Mouse (Mus musculus) natural killer cell, adult 2 months (primary cell): Measurements from ENCODE around the gene Gba2.
"Not testable (repeated sequence)": the region's sequence is repeated elsewhere in the genome, so short reads cannot be mapped to it uniquely, and the experiment has no call there.

Source experiments
- DNase-seq, 2 experiments: peaks; one replicate each; pipeline ENCODE4 v3.0.0; 2022; ENCODE audit warnings: low spot score in 2 of 2

Gene Gba2

GRCm38 (mm10) chr4:43578376-43579204 is at the start of gene Gba2, which contains the start of gene Rgp1:
Gene Gba2 (minus strand): TSS chr4:43578873.
Gene Rgp1 (plus strand): TSS chr4:43578715.
- DNase-seq = peak; percentile 77 to 78

GRCm38 (mm10) chr4:43620146-43620778 is 41.6 kb upstream of the Gba2 start:
- no peak for DNase-seq

- peak in 1 of 2 experiments; percentile 18 for DNase-seq
These were observed 34.5 kb upstream of the Gba2 start for GRCm38 (mm10) chr4:43613060-43613730.

- DNase-seq = no peak
These were observed 33.9 kb upstream of the Gba2 start for GRCm38 (mm10) chr4:43612534-43612933.

GRCm38 (mm10) chr4:43604751-43605685 is 26.3 kb upstream of the Gba2 start:
- no peak for DNase-seq

- no peak for DNase-seq
These were observed 25.4 kb upstream of the Gba2 start for GRCm38 (mm10) chr4:43604099-43604498.

GRCm38 (mm10) chr4:43600195-43600934 is 21.7 kb upstream of the Gba2 start:
- no peak for DNase-seq

GRCm38 (mm10) chr4:43598650-43599380 is 20.1 kb upstream of the Gba2 start:
- DNase-seq = no peak

- DNase-seq = no peak
These were observed 19.5 kb upstream of the Gba2 start for GRCm38 (mm10) chr4:43598200-43598599.

GRCm38 (mm10) chr4:43596597-43596996 is 17.9 kb upstream of the Gba2 start:
- not testable (repeated sequence) for DNase-seq

- no peak for DNase-seq
These were observed 14.8 kb upstream of the Gba2 start for GRCm38 (mm10) chr4:43593453-43593852.

- DNase-seq = no peak
These were observed 13.3 kb upstream of the Gba2 start for GRCm38 (mm10) chr4:43591961-43592360.

- DNase-seq = no peak
These were observed 12.9 kb upstream of the Gba2 start for GRCm38 (mm10) chr4:43591543-43591942.

GRCm38 (mm10) chr4:43587681-43588080 is 9.0 kb upstream of the Gba2 start:
- no peak for DNase-seq

GRCm38 (mm10) chr4:43586411-43586810 is 7.7 kb upstream of the Gba2 start:
- DNase-seq = no peak

- DNase-seq = no peak
These were observed 7.0 kb upstream of the Gba2 start for GRCm38 (mm10) chr4:43585682-43586081.

- DNase-seq = no peak
These were observed 6.1 kb upstream of the Gba2 start, which contains the start of gene Msmp for GRCm38 (mm10) chr4:43584444-43585416. Gene Msmp (minus strand): TSS chr4:43584494.

GRCm38 (mm10) chr4:43583421-43583820 is 4.7 kb upstream of the Gba2 start:
- DNase-seq = no peak

- DNase-seq = no peak
These were observed 3.6 kb upstream of the Gba2 start for GRCm38 (mm10) chr4:43582241-43582640.
